Mouse (Mus musculus): ENCODE measurements at regions not wholly inside any gene's neighbourhood (a gene's known extent, or its start where the extent isn't known, plus 50 kb on each side); places are given as distances from the start of the nearest gene placed in this dataset.

- intact Hi-C loops (cut with DNase I) = no loop called here
- DNase-seq (ENCODE audit: low spot score in 2 of 2) = no peak
Measured at GRCm38 (mm10) chr4:124542696-124543095, 67.9 kb downstream of the 3100002H09Rik start.

GRCm38 (mm10) chr4:124538471-124538870 lies 72.1 kb downstream of the 3100002H09Rik start:
- DNase-seq (ENCODE audit: low spot score in 2 of 2) = no peak
- intact Hi-C loops (cut with DNase I) = no loop called here

- DNase-seq (ENCODE audit: low spot score in 2 of 2) = no peak
Measured at GRCm38 (mm10) chr4:124537681-124538080, 72.9 kb downstream of the 3100002H09Rik start.

DNA sequence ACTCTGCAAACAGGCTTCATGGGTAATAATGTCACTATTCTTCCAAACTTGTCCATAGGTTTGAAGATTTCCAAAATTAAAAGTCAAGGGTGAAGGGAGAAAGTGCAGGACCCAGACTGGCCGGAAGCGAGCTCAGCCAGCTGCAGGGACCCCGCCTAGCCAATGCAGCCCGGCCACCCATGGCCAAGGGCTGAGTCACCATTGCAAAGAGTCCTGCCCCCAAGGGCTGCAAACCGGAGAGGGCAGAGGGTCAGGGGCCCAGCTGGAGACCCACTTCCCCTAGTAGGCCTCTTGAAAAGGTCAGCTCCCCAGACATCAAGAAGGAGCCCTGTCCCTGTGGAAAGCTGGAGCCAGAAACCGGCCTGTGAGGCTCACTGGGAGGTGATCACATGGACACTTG lies 77.0 kb downstream of the 3100002H09Rik start:
- no peak for DNase-seq (ENCODE audit: low spot score in 2 of 2)
- intact Hi-C loops (cut with DNase I) = no loop called here

More at GRCm38 (mm10) chr4:124537681-124538080, 72.9 kb downstream of the 3100002H09Rik start:
- intact Hi-C loops (cut with DNase I) = no loop called here

DNA sequence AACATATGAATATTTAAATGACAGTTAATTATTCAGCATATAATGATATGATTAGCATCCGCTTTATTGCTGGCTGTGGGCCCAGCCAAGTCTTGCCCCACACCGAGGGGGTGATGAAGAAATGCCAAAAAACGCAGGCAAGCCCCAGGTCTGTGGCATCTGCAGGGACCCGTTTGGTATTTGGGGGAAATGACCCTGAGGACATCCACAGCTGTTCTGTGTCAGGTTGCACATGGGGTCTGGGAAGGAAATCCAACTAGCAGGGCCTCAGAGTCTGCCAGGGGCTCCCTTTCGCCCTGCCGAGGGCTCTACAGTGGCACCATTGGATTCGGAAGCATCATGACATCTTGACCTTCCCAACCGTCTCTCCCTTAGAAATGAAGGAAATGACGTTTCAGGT lies 80.0 kb downstream of the 3100002H09Rik start:
- intact Hi-C loops (cut with DNase I) = no loop called here
- DNase-seq (ENCODE audit: low spot score in 2 of 2) = no peak

- intact Hi-C loops (cut with DNase I) = no loop called here
- DNase-seq (ENCODE audit: low spot score in 2 of 2) = no peak
Measured at GRCm38 (mm10) chr4:124526822-124527221, 83.8 kb downstream of the 3100002H09Rik start.

DNA sequence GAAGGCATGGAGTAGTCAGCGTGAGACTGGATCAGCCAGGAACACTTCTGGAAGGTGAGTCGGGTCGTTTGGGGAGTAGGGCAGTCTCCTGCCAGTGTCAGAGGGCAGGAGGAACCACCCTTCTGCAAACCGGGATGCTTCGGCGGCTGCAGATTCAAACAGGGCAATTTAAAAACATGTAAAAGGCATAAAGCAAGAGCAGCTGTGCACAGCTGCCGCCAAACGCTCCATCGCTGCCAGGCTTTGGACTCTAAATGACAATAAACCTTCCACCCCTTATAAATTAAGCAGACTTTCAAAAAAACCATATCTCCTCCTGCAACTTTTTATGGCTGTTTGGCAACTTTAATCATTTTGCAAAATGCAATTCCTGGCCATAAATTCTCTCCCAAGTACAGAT lies 84.2 kb downstream of the 3100002H09Rik start:
- DNase-seq (ENCODE audit: low spot score in 2 of 2) = no peak

GRCm38 (mm10) chr4:124520309-124520708 lies 90.3 kb downstream of the 3100002H09Rik start:
- DNase-seq (ENCODE audit: low spot score in 2 of 2) = no peak
- intact Hi-C loops (cut with DNase I) = no loop called here

More for the DNA sequence above, 84.2 kb downstream of the 3100002H09Rik start:
- intact Hi-C loops (cut with DNase I) = no loop called here

DNA sequence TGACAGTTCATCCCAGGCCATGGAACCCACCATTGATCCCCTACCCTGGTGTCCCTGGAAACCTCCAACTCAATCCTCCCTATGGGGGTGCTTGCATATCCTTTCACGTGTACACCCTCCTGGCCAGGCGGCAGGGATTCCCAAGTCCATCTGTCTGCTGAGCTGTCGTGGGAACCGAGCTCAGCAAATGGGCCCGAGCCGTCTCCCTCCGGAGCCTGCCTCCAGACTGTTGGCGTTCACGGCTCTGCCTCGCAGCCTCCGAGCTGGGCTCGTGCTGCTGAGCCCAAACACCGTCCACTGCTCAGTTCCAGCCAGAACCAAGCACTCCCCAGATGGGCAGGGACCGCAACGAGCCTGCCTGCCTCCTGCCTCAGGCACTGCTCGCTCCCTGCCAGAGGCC lies 98.8 kb downstream of the 3100002H09Rik start:
- intact Hi-C loops (cut with DNase I) = no loop called here

GRCm38 (mm10) chr4:124510816-124511215 lies 99.8 kb downstream of the 3100002H09Rik start:
- no peak for DNase-seq (ENCODE audit: low spot score in 2 of 2)
- intact Hi-C loops (cut with DNase I) = no loop called here

More for the DNA sequence above, 98.8 kb downstream of the 3100002H09Rik start:
- DNase-seq (ENCODE audit: low spot score in 2 of 2) = peak; percentile 16 to 70

DNA sequence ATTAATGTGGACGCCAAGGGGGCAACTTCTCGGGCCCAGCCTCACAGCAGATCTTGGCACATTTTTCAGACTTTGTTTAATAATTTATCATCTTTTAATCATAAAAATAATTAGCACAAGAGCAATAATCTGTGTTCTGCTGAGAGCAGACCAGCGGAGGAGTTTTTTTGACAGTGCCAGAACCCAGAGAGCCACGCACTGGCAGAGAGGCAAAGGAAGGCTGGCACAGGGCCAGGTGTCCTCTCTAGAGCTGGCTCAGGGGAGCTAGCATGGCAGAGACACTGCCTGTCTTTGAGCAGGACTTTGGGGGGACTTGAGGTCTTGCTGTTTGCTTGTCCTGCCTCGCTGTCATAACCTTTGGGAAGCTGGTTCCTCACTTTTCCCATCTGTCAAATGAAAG lies 100.9 kb downstream of the 3100002H09Rik start:
- peak in 1 of 2 experiments; percentile 24 for DNase-seq (ENCODE audit: low spot score in 2 of 2)
- intact Hi-C loops (cut with DNase I) = no loop called here

DNA sequence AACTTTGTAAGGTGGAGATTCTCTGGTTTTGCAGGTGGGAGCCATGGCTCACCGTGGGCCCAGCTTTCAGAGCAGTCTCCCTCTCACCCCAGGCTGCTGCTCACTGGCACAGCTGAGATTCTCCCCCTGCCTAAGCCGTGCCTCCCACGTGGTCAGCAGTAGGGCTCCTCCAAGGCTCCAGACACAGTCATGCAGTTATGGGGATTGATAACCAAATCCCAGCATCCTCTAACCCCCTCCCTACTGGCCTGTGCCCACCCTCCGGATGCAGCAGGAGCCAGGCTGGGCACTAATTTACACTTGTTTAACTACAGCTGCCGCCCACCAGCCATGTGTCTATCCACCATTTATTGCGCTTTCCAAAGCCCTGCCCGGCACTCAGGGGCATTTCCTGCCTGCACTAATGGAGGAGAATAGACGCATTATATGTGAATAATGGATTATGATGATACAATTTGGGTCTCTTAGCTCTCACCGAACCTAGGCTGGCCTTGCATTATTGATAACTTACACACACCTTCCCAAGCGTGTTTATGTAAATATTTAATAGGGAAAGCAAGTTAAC lies 104.4 kb downstream of the 3100002H09Rik start:
- peak; percentile 6 to 24 for DNase-seq (ENCODE audit: low spot score in 2 of 2)

GRCm38 (mm10) chr4:124501785-124502184 lies 108.8 kb downstream of the 3100002H09Rik start:
- intact Hi-C loops (cut with DNase I) = no loop called here
- no peak for DNase-seq (ENCODE audit: low spot score in 2 of 2)

More for the DNA sequence above, 104.4 kb downstream of the 3100002H09Rik start:
- intact Hi-C loops (cut with DNase I) = no loop called here

- intact Hi-C loops (cut with DNase I) = no loop called here
- DNase-seq (ENCODE audit: low spot score in 2 of 2) = peak in 1 of 2 experiments; percentile 40
Measured at GRCm38 (mm10) chr4:124498043-124498442, 112.6 kb downstream of the 3100002H09Rik start.

DNA sequence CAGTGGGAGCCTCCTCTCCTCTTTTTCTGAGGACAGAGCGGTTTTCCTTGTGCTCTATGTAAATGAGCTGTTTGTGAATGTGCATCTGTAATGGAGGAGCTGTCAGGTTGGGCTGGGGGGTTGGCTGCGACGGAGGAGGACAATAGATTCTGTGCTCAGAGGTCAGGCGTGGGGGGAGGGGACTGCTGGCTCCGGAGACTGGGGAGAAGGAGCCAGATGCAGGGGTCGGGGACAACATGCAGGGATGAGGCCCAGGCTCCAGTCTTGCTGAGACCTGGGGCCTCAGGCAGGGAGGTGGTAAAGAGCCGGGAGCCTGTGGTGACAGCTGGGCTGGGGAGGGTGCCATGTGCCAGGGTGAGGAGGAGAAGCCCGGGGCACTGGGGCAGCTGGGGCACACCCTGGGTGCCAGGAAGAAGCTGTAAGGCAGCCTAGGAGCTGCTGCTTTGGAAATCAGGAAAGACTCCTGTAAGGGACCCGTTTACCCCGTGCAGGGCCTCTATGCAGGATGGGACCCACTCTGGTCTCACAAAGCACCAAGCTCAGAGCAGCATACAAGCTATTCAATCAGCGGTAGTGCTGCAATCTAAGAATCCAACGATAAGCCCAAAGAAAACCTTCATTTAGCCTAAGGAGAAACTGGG lies 124.5 kb downstream of the 3100002H09Rik start:
- intact Hi-C loops (cut with DNase I) = no loop called here

DNA sequence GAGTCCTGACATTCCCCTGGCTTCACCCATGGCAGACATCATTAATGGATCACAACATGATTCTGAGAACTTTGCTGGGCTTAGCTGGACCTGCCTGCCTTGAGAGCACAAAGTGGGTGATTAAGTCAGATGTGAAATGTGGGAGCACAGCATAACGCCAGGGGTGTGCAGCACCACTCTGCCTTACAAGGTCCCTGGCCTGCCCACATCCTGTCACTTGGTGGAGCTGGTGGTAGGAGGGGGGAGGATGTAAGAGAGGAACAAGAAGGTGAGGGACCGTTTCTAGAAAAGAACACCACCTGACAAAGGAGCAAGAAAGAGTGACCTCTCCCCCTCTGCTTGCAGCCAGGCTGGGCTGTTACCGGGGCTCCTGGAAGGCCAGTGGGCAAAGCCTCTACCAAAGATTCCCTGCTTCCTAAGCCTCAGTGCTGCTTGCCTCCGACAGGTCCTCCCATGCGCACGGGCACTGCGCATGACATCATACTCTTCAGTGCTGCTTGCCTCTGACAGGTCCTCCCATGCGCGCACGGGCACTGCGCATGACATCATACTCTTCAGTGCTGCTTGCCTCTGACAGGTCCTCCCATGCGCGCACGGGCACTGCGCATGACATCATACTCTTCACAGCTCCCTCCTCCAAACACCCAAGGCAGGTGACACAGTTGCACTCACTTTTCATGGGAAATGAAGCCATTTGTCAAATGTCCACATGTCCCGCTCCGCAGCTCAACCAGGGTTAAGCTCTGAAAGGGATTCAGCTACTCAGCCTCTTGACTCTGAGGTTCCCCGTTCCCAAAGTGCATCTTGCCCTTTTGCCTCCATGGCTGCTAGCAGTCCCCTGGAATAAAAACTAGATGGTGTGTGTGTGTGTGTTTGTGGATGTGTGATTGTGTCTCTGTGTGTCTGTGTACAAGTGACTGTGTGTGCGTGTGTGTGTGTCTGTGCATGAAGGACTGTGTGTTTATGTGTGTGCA lies 125.7 kb downstream of the 3100002H09Rik start:
- intact Hi-C loops (cut with DNase I) = no loop called here
- no peak for DNase-seq (ENCODE audit: low spot score in 2 of 2)

More for the DNA sequence above, 124.5 kb downstream of the 3100002H09Rik start:
- no peak for DNase-seq (ENCODE audit: low spot score in 2 of 2)

DNA sequence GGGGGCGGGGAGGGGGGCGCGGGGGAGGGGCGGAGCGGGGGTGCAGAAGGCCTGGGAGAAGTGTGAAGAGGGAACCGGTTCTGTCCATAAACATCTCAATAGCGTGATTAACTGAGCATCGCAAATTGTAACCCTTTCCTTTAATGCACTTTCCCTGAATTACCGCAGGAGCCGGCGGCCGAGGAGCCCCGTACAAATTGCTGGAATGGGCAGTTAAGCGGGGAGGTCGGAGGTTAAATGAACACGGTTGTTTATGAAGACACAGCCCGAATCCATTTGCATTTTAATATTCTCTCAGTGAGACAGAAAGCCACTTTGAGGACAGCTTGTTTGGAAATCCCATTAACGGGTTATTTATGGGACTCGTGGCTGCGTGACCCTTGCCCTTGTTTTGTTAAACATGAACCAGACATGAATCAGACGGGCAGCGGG lies 132.7 kb downstream of the 3100002H09Rik start:
- no peak for DNase-seq (ENCODE audit: low spot score in 2 of 2)
- intact Hi-C loops (cut with DNase I) = no loop called here

DNA sequence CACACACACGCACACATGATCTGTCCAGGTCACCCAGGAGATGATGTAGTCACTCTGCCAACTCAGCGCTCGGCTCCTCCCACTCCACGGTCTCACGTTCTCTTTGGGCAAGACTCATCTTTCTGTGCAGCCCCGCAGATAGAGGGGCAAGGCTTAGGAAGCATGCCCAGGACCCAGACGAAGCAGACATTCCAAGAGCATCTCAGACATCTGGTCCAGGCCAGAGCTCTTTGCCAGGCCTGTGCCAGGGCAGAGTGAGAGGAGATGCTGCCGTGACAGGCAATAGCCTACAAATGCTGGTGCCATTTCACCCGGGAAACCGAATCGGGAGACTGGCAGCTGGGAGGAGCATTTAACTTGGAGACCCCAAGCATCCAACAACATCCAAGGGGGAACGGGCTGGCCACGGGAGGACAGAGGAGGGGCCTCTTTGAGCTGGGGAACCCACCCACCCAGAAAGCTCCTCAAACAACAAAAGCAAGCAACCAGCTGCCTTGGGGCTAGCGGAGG lies 133.2 kb downstream of the 3100002H09Rik start:
- DNase-seq (ENCODE audit: low spot score in 2 of 2) = no peak
- intact Hi-C loops (cut with DNase I) = no loop called here

DNA sequence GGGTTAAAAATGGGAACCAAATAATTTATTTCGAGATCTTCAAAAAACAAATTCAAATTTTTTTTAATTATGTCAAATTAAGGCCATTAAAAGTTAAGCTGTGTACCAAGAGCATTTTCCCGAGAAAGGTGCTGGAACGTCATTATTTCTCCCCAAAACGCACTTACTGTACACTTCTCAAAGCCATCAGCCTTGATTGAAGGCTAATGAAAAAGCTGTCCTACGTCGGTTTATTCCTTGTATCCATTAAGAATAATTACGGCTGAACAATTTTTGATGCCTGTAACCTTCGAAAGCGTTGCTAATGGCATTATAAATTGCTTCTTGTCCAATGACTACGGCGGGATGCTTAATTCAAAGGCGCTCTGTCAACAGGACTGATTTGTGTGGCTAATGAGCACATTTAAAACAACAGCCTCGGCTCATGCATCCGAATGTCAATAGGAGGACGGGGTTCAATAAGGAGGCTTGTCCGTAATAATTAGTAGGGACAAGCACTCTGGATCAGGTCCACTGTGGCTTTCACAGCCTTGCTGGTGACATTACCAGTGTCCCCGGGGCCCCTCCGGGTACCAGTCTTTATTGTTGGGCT lies 145.3 kb downstream of the 3100002H09Rik start:
- intact Hi-C loops (cut with DNase I) = no loop called here
- no peak for DNase-seq (ENCODE audit: low spot score in 2 of 2)
